Mouse (Mus musculus) thymus, postnatal 0 days (tissue): ENCODE results near the gene Fjx1. TPM values are rescaled to one million over a fixed set of nuclear protein-coding genes. Genes with fewer than 3 reads are reported as not detected.

Source experiments
- DNase-seq: peaks from one replicate; pipeline ENCODE4 v3.0.0-alpha.2; 2015; ENCODE audit warnings: low spot score
- polyA plus RNA-seq: library from polyadenylated mRNA; unstranded; fragments of >200 nt; fragmentation: Nextera tagmentation; extraction: Ambion mirVana; gene quantifications from 2 replicates; pipeline ENCODE4 v1.2.1, GENCODE M21; 2015

Fjx1 gene
- polyA plus RNA-seq: 2.7 and 3.4 TPM in 2 replicates

DNA sequence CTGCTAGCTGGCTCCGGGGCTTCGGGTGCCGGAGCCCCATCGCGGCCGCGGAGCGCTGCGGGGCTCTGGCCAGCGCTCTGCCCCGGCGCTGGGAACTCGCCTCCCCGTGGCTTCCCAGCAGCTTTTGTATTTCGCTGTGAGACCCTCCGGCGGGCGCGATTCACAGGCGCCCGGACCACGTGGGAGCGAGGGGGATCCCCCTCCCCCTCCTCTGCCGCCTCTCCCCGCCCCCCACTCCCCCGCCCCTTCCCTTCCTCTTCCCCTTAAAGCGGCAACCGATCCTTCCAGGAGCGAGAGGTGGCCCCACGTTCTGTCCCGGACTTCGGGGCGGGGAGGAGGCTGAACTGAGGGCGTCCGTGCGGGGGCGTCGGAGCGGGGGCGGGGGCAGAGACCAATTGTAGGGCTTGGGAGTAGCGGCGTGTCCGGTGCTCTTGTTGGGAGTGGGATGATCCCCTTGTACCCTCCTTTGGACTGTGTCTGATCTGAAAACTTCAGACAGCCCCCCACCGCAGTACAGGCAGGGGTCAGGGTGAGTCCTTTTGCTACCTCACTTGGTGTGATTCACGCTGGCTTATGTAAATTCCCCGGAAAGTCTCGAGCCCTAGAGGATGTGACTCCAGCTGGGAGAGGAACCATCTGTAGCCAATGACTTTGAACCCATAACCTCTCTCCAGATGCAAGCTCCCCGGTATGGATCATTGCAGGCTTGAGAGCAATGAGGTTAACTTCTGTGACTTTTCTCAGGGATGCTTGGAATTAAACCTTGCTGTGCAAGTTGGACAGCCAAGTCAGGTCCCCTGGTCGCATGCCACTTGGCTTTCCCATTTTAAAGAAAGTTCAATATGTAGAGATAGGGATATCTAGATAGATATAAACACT, at the start of gene Fjx1:
TSS of gene Fjx1 (minus strand) at position 829 of the 879 bp plus-strand sequence.
- DNase-seq: peak; percentile 47

DNA sequence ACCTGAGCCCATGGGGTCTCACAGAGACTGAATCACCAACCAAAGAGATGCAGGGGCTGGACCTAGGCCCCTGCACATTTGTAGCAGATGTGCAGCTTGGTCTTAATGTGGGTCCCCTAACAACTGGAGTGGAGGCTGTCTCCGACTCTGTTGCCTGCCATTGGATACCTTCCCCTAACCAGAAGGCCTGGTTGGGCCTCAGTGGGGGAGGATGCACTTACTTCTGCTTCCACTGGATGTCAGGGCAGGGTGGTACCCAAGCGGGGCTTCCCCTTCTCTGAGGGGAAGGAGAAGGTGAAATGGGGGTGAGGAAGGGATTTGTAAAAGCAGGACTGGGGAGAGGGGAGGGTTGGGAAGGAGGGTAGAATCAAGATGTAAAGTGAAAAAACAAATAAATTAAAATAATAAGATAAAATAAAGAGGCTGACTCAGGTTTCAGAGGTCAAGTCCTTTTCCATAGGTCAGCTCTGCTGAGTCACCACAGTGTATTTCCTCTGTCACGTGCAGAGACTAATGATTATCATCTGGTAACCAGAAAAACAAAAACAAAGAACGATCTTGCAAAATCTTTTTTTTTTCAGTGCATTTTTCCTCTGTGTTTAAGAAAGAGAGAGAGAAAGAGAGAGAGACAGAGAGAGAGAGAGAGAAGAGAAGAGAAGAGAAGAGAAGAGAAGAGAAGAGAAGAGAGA, 47.8 kb upstream of the Fjx1 start:
- DNase-seq: no peak

DNA sequence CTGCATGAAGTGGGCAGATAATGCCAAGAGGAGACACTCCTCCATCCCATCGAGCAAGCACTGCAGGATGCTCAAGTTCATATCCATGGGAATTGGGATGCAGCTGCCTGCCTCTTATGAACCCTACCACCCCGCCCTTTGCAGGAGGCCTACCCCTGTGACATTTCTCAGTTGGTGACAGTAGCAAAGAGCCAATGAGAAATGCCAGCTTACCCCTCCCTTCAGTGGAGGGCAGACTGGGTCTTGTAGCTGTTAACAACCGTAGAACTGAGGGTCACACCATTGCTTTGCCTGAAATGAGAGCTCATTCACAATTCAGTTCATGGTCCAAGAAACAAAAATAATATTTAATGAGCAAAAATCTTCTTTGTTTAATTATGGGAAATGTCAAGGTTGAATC, 28.4 kb upstream of the Fjx1 start:
- no peak for DNase-seq

DNA sequence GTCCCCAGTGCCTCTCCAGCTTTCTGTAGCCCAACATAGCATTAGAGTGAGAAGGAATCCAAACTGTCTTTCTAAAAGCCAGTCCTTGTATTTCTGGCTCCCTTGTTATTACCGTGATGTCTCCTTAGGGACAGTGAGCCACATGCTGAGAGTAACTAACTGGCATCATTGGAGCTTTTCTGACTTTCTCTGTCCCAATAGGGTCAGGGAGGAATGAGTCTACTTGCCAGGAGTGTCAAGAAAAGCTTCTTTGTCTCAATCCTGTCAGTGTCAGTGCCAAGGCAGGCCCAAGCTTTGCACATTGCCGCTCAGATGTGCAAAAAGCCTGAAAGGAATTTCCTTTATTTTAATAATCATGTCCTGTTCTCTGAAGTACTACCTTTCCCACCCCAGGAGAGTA, 23.8 kb upstream of the Fjx1 start:
- DNase-seq: no peak

DNA sequence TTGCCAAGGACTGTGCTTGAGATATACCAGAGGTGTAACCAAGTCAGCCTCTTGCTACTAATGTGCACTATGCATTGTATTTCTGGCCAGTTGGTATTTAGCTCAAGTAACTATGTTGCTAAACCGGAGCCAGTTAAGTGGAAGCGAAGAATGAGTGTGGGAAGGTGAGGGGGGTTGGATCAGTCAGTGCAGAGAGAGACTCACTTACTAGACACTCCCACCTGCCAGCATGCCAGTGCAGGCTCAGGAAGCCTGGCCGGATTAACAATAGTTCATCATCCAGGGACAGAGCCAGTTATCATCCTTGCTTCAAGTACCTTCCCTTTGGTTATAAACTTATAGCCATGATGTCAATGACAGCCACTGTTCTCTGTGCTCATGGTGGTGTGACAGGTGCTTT, 16.3 kb upstream of the Fjx1 start:
- DNase-seq: no peak

DNA sequence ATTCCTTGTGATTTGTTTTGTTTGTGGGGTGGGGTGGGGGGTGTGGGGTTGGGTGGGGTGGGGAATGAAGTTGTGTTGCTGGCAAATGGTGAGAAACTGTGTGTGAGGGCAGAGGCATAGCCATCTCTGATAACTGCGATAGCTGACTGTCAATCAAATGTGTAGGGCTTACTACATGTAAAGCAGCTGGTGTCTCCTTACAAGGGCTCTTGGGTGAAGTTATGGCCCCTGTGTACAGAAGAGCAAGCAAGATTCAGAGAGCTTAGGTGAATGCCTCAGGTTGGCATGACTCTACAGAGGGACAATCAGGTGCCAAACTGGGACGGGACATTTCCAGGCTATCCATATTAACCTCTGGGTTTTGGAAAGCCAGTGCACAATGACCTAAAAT, 12.0 kb upstream of the Fjx1 start:
- no peak for DNase-seq

DNA sequence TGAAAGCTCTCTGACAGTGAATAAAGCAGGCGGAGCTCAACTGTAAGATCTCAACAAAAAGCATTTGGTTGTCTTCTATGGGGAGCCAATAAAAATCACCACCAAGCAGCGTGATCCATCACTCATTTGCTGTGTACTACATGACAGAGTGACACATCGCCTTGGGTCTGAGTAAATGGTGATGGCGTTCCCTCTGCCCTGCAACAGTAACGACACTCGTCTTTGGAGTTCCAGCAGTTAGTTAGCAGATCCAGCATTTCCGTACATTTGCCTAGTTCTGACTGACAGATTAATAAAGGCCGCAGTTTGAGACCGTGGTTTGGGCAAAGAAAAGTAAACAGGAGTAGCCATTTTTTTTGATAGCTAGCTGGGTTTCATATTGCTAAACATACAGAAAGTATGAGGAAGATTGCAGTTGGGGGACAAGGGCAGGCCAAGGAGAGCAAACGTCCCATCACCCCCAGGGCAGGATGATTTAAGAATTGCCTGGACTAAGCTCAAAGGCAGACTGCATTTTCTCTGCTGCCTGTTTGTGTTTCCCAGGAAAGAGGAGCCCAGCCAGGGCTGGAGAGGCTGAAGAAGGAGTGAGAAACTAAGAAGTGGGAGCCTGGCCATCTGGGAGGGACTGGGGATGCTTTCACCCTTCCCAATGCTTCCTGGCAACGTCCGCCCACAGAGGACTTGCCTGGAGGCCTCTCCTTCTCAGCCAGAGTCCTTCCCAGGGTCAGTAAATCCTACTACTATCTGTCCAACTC, 11.5 kb upstream of the Fjx1 start:
- no peak for DNase-seq

DNA sequence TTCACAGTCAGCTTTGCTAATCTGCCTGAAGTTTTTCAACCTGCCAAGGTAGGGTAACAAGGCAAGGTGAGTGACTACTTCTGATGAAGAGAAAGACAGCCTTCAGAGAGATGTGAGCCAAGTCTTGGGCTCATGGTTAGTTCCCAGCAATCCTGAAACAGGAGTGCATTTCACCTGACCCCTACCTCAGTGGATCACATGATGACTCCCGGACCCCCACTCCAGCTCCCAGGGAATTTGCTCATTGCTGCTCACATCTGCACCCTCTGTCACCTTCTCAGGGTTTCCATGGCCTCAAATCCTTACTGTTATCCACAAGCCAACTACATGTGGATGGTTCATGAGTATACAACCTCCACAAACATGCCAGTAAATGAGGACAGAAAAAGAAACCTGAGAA, 9.2 kb upstream of the Fjx1 start:
- no peak for DNase-seq

DNA sequence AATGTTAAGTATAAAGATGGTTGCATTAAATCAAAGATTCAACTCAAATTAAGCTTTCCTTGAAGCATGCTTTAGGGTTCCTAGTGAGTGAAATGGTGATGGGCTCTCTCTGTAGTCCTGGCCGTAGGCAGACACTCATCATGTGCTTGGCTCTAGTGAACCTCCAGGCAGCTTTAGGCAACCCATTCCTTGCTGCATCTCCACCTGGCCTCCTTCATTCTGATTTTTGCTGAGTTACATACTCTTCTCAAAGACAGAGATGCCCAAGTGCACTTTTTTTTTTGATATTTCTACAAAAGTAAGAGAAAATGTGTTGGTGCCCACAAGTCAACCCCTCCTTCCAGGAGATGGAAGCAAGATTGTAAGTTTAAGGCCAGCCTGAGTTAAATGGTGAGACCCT, 2.8 kb upstream of the Fjx1 start:
- no peak for DNase-seq

DNA sequence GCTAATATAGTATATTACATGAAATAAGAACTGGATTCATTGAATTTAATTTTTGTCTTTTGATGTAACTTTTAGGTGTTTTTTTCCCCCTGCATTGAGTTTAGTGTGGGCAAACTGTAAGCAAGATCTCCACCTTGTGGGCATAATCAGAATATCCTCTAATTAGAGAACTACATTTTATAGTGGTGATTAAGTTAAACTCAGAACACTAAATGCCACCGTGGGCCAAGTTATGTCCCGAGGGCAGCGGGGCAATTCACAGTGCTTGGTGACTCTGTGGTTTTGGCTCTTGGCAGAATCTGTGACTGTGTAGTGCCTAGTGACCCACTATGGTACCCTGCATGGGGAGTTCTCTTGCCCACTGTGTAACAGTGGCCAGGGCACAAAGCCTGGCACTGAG, 1.1 kb upstream of the Fjx1 start:
- DNase-seq: peak; percentile 59

DNA sequence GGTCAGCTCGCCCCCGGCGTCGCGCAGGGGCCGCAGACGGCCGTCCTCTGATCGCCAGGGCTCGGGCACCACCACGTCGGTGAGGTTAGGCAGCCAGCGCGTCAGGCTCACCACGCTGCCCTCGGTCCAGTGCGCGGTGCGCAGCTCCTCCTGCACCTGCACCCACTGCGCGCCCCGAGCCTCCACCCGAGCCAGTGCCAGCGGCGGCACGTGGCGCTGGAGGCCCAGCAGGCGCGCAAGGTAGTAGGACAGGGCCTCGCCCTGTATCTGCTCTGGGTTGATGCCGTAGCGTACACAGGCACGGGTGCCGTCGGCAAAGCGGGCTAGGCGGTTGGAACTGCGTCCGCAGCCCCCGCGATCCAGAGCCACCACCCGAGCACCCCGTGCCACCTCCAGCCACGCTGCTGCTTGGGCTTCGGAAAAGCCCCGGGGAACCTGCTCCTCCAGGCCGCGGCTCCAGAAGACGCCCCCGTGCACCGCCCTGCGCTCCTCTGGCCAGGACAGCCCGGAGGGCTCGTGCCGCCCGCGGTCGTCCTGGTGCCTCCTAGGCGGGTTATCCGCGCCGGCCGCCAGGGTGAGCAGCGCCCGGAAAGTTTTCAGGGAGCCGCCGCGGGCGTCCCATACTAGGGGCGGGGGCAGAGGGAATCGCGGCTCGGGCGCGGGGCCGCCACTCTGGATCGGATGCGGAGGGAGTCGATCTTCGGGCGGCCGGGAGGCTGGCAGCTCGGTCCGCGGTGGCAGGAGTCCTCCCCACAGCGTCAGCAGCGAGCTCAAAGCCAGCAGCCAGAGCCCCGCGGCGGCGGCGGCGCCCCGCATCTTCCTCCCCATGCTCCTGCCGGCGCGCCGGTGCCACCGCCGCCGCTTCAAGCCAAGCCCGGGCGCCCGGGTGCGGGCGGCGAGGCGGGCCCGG, 1.3 kb downstream of the Fjx1 start:
- peak; percentile 50 for DNase-seq

DNA sequence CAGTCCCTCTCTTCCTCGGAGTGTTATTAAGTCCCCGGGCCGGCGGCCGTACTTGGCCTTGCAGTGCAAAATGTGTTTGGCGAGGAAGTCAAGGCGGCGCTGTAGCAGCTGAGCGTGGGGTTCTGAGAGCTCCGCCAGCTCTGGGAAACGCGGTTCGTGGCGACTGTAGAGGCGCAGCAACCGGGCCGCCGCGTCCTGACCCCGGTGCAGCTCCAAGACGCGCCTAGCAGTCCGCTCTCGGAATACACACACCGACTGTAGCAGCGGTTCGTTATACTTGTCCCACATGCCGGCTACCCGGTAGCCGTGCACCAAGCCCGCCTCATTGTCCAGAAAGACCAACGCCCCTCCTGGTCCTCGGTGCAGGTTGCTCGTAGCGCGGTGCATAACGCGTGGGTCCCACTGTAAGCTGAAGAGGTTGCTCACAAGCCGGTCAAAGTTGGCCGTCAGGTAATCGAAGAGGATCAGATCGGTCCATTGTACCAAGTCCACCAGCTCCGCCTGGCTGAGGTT, 2.0 kb downstream of the Fjx1 start:
- DNase-seq: peak; percentile 51

DNA sequence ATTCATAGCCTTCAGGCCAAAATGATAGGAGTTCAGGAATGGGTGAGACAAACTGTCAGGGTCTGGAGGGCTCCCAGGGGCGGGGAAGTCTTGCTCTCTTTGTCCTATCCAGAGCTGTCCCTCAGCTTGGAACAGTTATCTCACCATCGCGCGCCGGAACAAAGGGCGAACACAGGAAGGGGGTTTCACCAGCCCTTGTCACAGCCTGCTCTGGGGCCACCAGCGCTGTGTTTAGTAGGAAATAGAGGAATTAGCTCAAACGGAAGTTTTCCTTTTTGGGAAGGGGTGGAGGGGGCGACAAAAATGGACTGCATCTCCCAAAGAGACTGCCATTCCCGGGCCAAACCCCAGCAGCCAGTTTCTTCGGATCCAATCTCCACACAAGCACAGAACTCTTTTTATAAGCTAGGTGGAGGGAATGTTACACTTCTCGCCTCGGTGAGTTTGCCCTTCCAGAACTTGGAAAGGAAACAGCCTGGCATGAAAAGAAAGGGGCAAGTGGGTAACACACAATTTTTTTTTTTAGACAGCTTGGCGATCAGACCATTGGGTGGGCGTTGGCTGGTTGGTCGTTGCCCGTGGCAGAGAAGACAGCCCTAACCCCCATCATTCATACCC, 2.6 kb downstream of the Fjx1 start:
- DNase-seq: peak; percentile 12

DNA sequence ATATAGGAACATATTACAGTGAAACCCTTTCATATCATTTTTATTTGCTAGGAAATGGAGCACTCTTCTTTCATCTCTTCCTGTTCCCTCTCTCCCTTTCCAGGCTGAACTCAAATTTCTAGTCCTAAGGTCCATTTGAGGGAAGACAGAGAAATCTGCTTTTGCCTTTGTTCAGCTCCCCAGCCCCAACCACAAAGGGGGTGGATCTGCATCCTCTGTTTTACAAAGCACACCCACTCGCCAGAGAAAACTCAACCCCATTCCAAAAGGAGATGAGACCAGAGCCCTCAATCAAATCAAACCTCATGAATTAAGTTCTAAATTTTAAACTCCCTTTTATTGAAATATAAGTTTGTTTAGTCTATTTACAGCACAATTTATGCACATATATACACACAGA, 3.2 kb downstream of the Fjx1 start:
- no peak for DNase-seq

DNA sequence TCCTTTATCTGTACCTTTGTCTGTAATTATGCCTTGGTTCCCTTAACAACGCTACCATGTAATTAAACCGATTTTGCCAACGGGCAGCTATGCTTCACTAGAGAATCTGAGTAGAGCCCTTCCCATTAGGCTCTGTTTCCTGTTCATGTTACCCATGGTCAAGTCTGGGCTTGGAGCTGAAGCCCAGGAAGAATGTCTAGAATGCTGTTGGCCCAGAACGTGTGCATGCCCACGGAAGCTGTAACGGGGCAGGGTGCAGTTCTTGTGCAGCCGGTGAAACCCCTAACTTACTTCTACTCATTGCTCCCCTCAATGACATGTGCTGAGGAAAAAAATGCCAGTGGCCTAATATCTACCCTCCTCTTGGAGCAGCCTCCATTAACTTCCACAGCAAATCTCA, 4.5 kb downstream of the Fjx1 start:
- DNase-seq: no peak

DNA sequence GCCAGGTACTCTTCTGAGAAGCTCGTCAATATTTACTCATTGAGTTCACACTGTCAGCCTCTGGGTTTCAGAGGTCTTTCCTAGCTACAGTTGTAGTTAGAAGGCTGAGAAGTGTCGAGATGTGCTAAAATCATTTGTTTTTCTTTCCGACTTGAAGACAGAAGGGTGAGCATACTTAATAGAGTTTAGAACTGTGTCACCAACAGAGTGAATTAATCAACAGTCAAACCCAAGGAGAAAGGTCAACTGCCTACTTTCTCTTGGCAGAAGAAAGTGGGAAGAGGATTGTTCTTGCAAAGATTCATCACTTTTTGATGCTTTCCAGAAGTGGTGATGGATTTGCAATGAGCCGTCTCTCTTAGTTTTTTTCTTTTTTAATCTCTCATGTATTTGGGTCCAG, 5.4 kb downstream of the Fjx1 start:
- no peak for DNase-seq

DNA sequence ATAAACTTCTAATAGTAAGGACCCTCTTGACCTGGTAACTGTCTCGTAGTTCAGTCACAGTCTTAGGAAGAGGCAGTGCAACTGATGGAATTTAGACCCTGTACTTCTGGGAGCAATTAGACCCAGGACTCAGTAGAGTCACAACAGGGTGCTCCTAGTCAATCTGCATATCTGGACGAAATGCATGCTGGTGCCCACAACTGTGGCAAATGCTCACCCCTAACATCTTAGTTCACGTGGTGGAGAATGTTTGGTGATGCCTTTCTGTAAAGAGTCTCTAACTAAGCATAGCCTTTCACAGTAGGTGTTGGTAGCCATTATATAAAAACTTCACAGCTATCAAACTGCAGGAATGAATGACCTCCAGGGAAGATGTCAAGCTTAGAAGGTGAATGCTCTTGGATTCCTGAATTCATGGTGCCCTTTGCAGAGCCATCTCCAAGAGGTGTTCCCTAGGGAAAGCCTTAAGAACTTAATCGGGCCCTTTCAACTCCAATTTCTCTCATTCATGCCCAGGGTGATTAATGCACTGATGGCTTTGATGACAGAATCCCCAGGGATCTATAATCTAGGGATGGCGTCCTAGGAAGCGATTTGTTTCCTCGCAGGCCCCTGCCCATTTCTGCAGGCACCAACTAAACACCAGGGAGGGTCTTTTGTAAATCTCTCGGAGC, 14.8 kb downstream of the Fjx1 start:
- DNase-seq: no peak

DNA sequence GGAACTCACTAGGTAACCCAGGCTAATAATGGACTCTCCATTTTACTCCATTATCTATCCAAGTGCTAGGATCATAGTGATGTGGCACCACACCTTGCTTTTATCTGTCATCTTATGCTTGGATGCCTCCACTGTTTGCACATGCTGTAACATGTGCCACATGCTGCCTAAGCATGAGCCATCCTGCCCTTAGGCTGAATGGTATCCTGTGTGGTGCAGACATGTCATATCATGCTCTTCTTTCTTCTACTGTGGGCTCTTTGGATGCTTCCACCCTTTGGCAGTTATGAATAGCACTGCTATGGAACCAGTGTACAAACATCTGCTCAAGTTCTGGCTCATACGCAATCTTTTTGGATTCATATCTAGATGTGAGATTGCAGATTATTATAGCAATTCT, 18.4 kb downstream of the Fjx1 start:
- no peak for DNase-seq

DNA sequence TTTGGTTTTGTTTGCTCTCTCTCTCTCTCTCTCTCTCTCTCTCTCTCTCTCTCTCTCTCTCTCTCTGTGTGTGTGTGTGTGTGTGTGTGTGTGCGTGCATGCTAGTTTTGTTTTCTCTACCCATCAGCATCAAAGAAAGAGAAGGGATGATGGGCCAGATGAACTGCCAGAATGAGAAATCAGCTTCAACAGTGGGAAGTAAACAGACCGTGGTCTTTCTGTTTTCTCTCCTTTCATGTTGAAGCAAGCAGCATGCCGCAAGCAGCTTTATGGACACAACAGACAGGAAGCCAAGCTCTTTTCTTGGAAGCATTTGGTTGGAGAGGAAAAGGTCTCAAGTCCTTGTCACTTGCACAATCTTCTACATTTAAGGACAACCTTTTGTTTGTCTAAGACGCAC, 21.2 kb downstream of the Fjx1 start:
- DNase-seq: no peak

DNA sequence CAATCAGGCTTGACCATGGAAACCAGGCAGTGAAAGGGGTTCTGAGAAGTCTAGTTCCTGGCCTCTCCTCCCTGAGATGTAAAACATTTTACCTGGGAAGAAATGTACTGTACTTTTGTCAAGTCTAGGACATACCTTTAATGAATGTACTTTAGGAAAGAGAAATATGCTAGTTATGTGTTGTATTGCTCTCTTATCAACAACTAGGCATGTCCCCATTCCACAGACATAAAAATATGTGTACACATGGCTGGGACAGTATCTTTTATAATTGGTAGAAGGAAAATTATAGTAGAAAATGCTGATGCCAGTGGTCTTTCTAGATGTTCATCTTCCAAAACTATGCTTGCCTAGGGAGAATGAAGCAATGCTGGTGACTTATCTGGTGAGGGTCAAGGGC, 24.3 kb downstream of the Fjx1 start:
- DNase-seq: no peak
